Mouse (Mus musculus): ENCODE data around the gene Golt1a. TPM values are rescaled to one million over a fixed set of nuclear protein-coding genes. Genes with fewer than 3 reads are reported as not detected.
A peak's percentile ranks its signal among the peaks of the same experiment; 100 is the strongest.

Golt1a gene
- polyA plus RNA-seq, 1 experiment from 2014 or later: 8.7 TPM

GRCm38 (mm10) chr1:133274163-133274562 lies 35.4 kb upstream of the Golt1a start:
- Histone ChIP-seq H3K9me3 (replicated peaks; ENCODE audit: control insufficient read depth, low read length) (no peaks in the 10 kb centered on the region), H3K4me2 (ENCODE audit: low read depth, low read length) (no peak overlapping the region), H3K27ac (ENCODE audit: low read length) (no peak overlapping the region), H3K27me3 (ENCODE audit: control insufficient read depth, insufficient read depth, low read length) (no peaks in the 10 kb centered on the region), H3K9ac (ENCODE audit: low read length) (no peak overlapping the region), H3K4me3 (replicated peaks; ENCODE audit: low read length) (no peak overlapping the region), H3K36me3 (ENCODE audit: control insufficient read depth, insufficient read depth, low read length) (no peaks in the 10 kb centered on the region; the same call in 1 of the 2 replicates), H3K4me1 (ENCODE audit: control insufficient read depth, insufficient read depth, low read length) (peaks cover 1% of the 10 kb centered on the region; the same call in 1 of the 2 replicates)
- WGBS: 89% methylated on average over 19 of the region's 19 CpGs
- no peak for ATAC-seq (ENCODE audit: insufficient read depth, low FRiP score)

GRCm38 (mm10) chr1:133276983-133277382 lies 32.6 kb upstream of the Golt1a start:
- Histone ChIP-seq H3K36me3 (ENCODE audit: control insufficient read depth, insufficient read depth, low read length) (no peaks in the 10 kb centered on the region; the same call in 1 of the 2 replicates), H3K9ac (ENCODE audit: low read length) (no peak overlapping the region), H3K27me3 (ENCODE audit: control insufficient read depth, insufficient read depth, low read length) (no peaks in the 10 kb centered on the region), H3K4me2 (ENCODE audit: low read depth, low read length) (no peak overlapping the region), H3K4me3 (replicated peaks; ENCODE audit: low read length) (no peak overlapping the region), H3K9me3 (replicated peaks; ENCODE audit: control insufficient read depth, low read length) (no peaks in the 10 kb centered on the region), H3K4me1 (ENCODE audit: control insufficient read depth, insufficient read depth, low read length) (peaks cover 2% of the 10 kb centered on the region; the same call in 1 of the 2 replicates), H3K27ac (ENCODE audit: low read length) (no peak overlapping the region)
- WGBS: 62% methylated on average over 5 of the region's 5 CpGs
- no peak for ATAC-seq (ENCODE audit: insufficient read depth, low FRiP score)

- peaks cover 2% of the 10 kb centered on the region; the same call in 1 of the 2 replicates for H3K4me1 ChIP-seq (ENCODE audit: control insufficient read depth, insufficient read depth, low read length)
- ATAC-seq (ENCODE audit: insufficient read depth, low FRiP score): no peak
- H3K9ac ChIP-seq (ENCODE audit: low read length): no peak overlapping the region
- 75% methylated on average over 6 of the region's 6 CpGs for WGBS
- H3K4me2 ChIP-seq (ENCODE audit: low read depth, low read length): no peak overlapping the region
- H3K36me3 ChIP-seq (ENCODE audit: control insufficient read depth, insufficient read depth, low read length): no peaks in the 10 kb centered on the region; the same call in 1 of the 2 replicates
- H3K27ac ChIP-seq (ENCODE audit: low read length): no peak overlapping the region
- H3K9me3 ChIP-seq (replicated peaks; ENCODE audit: control insufficient read depth, low read length): no peaks in the 10 kb centered on the region
- no peak overlapping the region for H3K4me3 ChIP-seq (replicated peaks; ENCODE audit: low read length)
- no peaks in the 10 kb centered on the region for H3K27me3 ChIP-seq (ENCODE audit: control insufficient read depth, insufficient read depth, low read length)
Observed at GRCm38 (mm10) chr1:133278539-133278938, 31.1 kb upstream of the Golt1a start.

- no peak for ATAC-seq (ENCODE audit: insufficient read depth, low FRiP score)
- Histone ChIP-seq H3K27me3 (ENCODE audit: control insufficient read depth, insufficient read depth, low read length) (no peaks in the 10 kb centered on the region), H3K36me3 (ENCODE audit: control insufficient read depth, insufficient read depth, low read length) (no peaks in the 10 kb centered on the region; the same call in 1 of the 2 replicates), H3K27ac (ENCODE audit: low read length) (no peak overlapping the region), H3K9me3 (replicated peaks; ENCODE audit: control insufficient read depth, low read length) (no peaks in the 10 kb centered on the region), H3K4me1 (ENCODE audit: control insufficient read depth, insufficient read depth, low read length) (peaks cover 2% of the 10 kb centered on the region; the same call in 1 of the 2 replicates), H3K4me2 (ENCODE audit: low read depth, low read length) (no peak overlapping the region), H3K9ac (ENCODE audit: low read length) (no peak overlapping the region), H3K4me3 (replicated peaks; ENCODE audit: low read length) (no peak overlapping the region)
- WGBS: 73% methylated on average over 15 of the region's 15 CpGs
Observed at GRCm38 (mm10) chr1:133278946-133279631, 30.5 kb upstream of the Golt1a start.

GRCm38 (mm10) chr1:133279632-133280093 lies 29.9 kb upstream of the Golt1a start:
- Histone ChIP-seq H3K27me3 (ENCODE audit: control insufficient read depth, insufficient read depth, low read length) (no peaks in the 10 kb centered on the region), H3K4me1 (ENCODE audit: control insufficient read depth, insufficient read depth, low read length) (peaks cover 2% of the 10 kb centered on the region; the same call in 1 of the 2 replicates), H3K4me3 (replicated peaks; ENCODE audit: low read length) (no peak overlapping the region), H3K27ac (ENCODE audit: low read length) (no peak overlapping the region), H3K36me3 (ENCODE audit: control insufficient read depth, insufficient read depth, low read length) (no peaks in the 10 kb centered on the region; the same call in 1 of the 2 replicates), H3K9ac (ENCODE audit: low read length) (no peak overlapping the region), H3K4me2 (ENCODE audit: low read depth, low read length) (no peak overlapping the region), H3K9me3 (replicated peaks; ENCODE audit: control insufficient read depth, low read length) (no peaks in the 10 kb centered on the region)
- ATAC-seq (ENCODE audit: insufficient read depth, low FRiP score): no peak
- WGBS: 49% methylated on average over 11 of the region's 11 CpGs

GRCm38 (mm10) chr1:133280537-133280936 lies 29.1 kb upstream of the Golt1a start:
- Histone ChIP-seq H3K36me3 (ENCODE audit: control insufficient read depth, insufficient read depth, low read length) (no peaks in the 10 kb centered on the region; the same call in 1 of the 2 replicates), H3K9ac (ENCODE audit: low read length) (no peak overlapping the region), H3K27ac (ENCODE audit: low read length) (no peak overlapping the region), H3K4me3 (replicated peaks; ENCODE audit: low read length) (no peak overlapping the region), H3K9me3 (replicated peaks; ENCODE audit: control insufficient read depth, low read length) (no peaks in the 10 kb centered on the region), H3K27me3 (ENCODE audit: control insufficient read depth, insufficient read depth, low read length) (no peaks in the 10 kb centered on the region), H3K4me1 (ENCODE audit: control insufficient read depth, insufficient read depth, low read length) (peaks cover 2% of the 10 kb centered on the region; the same call in 1 of the 2 replicates), H3K4me2 (ENCODE audit: low read depth, low read length) (no peak overlapping the region)
- ATAC-seq (ENCODE audit: insufficient read depth, low FRiP score): no peak
- 98% methylated on average over 2 of the region's 2 CpGs for WGBS

- Histone ChIP-seq H3K36me3 (ENCODE audit: control insufficient read depth, insufficient read depth, low read length) (peaks cover 8% of the 10 kb centered on the region; the same call in 1 of the 2 replicates), H3K27ac (ENCODE audit: low read length) (no peak overlapping the region), H3K9ac (ENCODE audit: low read length) (no peak overlapping the region), H3K9me3 (replicated peaks; ENCODE audit: control insufficient read depth, low read length) (no peaks in the 10 kb centered on the region), H3K27me3 (ENCODE audit: control insufficient read depth, insufficient read depth, low read length) (no peaks in the 10 kb centered on the region), H3K4me1 (ENCODE audit: control insufficient read depth, insufficient read depth, low read length) (no peaks in the 10 kb centered on the region), H3K4me3 (replicated peaks; ENCODE audit: low read length) (no peak overlapping the region), H3K4me2 (ENCODE audit: low read depth, low read length) (no peak overlapping the region)
- ATAC-seq (ENCODE audit: insufficient read depth, low FRiP score): peak; percentile 15; the same call in 1 of the 2 replicates
- 83% methylated on average over 7 of the region's 7 CpGs for WGBS
Observed at GRCm38 (mm10) chr1:133285907-133286306, 23.7 kb upstream of the Golt1a start.

- H3K36me3 ChIP-seq (ENCODE audit: control insufficient read depth, insufficient read depth, low read length): peaks cover 8% of the 10 kb centered on the region; the same call in 1 of the 2 replicates
- H3K4me3 ChIP-seq (replicated peaks; ENCODE audit: low read length): no peak overlapping the region
- no peaks in the 10 kb centered on the region for H3K27me3 ChIP-seq (ENCODE audit: control insufficient read depth, insufficient read depth, low read length)
- no peak overlapping the region for H3K4me2 ChIP-seq (ENCODE audit: low read depth, low read length)
- no peak overlapping the region for H3K9ac ChIP-seq (ENCODE audit: low read length)
- H3K9me3 ChIP-seq (replicated peaks; ENCODE audit: control insufficient read depth, low read length): no peaks in the 10 kb centered on the region
- H3K27ac ChIP-seq (ENCODE audit: low read length): no peak overlapping the region
- WGBS: 77% methylated on average over 4 of the region's 4 CpGs
- H3K4me1 ChIP-seq (ENCODE audit: control insufficient read depth, insufficient read depth, low read length): no peaks in the 10 kb centered on the region
- ATAC-seq (ENCODE audit: insufficient read depth, low FRiP score): no peak
Observed at GRCm38 (mm10) chr1:133287051-133287450, 22.5 kb upstream of the Golt1a start.

- WGBS: 88% methylated on average over 12 of the region's 12 CpGs
- Histone ChIP-seq H3K27me3 (ENCODE audit: control insufficient read depth, insufficient read depth, low read length) (no peaks in the 10 kb centered on the region), H3K4me1 (ENCODE audit: control insufficient read depth, insufficient read depth, low read length) (no peaks in the 10 kb centered on the region), H3K4me2 (ENCODE audit: low read depth, low read length) (no peak overlapping the region), H3K27ac (ENCODE audit: low read length) (no peak overlapping the region), H3K9me3 (replicated peaks; ENCODE audit: control insufficient read depth, low read length) (no peaks in the 10 kb centered on the region), H3K4me3 (replicated peaks; ENCODE audit: low read length) (no peak overlapping the region), H3K36me3 (ENCODE audit: control insufficient read depth, insufficient read depth, low read length) (peaks cover 13% of the 10 kb centered on the region; the same call in 1 of the 2 replicates), H3K9ac (ENCODE audit: low read length) (no peak overlapping the region)
- no peak for ATAC-seq (ENCODE audit: insufficient read depth, low FRiP score)
Observed at GRCm38 (mm10) chr1:133287880-133288279, 21.7 kb upstream of the Golt1a start.
